Mouse (Mus musculus) c-Kit-positive CD71-positive TER-119-negative erythroid progenitor cells, embryonic 14.5 days (primary cell): ENCODE results near the gene Isx.

Experiments used
- DNase-seq: peaks from one replicate; pipeline ENCODE4 v3.0.0-alpha.2; 2013; ENCODE audit warnings: low read depth

Isx gene

DNA sequence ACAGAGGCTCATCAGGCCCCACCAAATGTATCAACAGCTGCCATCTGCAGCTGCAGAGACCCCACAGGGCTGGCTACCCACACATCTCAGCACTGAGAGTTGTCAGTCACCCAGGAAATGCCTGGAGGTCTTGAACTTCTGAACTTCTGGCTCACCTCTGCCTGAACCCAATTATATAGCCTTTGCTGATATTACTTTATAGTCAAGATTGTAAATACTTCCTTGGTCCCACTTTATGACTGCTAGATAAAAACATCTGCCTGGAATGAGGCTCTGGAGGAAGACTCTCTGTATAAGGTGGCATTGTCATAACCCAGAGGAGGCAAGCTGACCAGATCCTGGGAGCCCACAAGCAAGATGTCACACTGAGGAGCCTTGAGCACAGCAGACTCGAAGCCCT, 28.8 kb downstream of the Isx start:
- no peak for DNase-seq

DNA sequence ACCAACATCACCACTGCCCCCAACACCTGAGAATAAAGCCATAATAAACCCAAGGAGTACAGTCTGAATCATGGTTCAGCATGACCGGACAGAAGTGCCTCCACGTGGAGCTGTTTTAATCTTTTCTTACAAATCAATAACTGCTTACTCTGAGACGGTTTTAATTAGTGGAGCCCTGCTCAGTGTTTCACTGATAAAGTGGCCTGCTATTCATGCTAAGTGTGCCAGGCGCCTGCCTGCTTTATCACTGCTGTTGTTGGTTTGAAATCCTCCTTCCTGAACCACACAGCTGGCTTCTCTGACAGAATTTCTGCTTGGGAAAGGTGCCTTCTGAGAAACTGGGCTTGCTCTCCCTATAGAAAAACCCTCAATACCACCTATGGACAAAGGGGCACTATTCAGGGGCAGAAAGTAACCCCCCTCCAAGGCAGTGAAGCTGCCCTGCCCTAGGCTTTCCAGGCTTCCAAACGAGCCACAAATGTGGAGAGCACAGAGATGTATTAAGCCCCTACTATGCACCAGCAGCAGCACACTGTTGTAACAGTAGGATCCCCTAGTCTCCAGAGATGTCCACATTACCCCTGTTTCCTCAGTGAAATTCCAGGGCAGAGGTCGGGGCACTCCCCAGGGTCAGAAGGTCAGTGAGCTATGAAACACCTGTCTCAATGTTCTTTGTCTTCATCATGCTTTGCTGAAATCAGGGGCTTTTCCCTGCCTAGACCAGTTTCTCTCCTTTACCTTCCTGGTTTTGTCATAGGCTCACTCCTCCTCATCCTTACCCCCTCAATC, 30.3 kb downstream of the Isx start:
- DNase-seq = no peak

DNA sequence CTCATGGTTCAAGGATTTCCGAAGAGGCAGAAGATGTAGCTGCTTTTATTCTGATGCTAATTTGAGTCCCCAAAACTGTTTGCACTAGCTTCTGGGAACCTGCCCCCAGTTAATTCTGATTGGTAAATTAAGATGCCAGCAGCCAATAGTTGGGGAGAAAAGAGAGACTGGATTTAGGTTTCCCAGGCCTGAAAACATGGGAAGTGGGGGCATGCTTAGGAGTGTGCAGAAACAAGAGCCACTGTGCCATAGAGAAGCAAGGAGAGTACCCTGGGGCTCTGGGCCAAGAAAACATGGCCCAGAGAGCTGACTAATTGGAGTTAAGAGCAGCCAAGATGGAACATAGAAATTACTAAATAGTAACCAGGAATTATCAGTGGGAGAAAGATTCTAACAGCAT, 33.4 kb downstream of the Isx start:
- no peak for DNase-seq

DNA sequence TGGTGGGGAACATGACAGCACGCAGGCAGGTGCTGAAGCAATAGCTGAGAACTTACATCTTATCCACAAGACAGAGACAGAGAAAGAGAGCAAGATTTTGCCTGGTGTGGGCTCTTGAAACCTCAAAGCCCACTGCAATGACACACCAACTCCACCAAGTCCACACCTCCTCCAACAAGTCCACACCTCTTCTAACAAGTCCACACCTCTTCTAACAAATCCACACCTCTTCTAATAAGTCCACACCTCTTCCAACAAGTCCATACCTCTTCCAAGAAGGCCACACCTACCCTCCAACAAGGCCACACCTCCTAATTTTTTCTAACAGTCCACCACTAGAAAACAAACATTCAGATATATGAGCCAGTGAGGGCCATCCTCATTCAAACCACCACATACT, 37.7 kb downstream of the Isx start:
- no peak for DNase-seq

DNA sequence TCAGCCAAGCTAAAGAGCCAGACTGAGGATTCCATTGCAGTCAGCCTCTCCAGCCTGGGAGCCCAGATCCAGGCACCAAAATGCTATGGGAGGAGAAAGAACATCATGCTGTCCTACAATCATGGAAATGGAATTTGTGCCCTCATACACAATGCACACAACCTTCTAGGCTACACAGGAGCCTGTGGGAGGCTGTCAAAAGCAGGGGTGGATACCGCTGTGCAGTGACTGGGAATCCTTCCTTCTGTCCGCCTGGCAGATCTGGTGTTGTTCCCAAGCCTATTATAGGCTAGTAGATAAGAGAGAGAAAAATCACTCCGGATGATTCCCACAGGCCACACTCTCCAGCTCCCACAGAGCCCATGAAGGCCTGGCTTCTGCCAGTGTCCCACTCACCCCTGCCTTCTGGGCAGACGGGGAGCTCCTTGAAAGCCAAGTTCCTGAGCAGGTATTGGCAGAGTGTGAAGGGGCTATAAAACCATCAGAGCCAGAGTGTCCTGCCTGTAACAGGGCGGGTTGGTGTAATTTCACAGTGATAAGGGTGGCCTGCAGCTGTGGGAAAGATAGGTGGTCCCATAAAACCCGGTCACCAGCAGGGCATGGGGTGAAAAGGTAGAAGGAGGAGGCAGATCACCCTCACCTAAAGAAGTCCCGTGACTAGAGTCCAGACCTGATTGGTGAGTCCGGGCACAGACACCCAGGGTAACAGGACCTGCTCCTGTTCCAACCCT, 47.9 kb downstream of the Isx start:
- no peak for DNase-seq

DNA sequence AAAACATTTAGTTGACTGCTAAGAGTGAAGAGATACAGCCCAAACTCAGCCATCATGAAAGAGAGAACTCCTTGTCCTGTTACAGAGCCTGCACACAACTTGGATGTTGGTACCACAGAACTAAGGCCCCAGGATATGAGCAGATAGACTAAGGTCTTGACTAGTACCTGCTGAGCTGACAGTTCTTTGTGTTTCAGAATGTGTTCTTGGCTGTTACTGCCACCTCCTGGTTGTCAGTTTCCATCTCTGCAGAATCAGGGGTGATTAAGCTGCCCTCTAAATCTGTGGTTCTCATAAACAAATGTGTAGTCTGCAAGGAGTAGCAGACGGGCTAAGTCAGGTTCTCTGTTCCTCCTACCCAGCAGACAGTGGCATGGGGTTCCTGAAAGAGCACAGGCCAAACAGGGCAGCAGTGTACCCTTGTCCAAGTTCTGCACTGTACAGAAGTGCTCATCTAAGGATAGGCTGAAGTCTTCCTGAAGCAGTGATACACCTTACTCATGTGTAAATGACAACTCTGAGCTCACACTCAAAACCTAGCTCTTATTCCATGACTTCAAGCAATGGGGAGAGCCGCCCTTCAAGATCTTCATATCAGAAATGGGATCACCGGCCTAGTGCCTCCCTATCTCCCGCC, 49.0 kb downstream of the Isx start:
- no peak for DNase-seq

DNA sequence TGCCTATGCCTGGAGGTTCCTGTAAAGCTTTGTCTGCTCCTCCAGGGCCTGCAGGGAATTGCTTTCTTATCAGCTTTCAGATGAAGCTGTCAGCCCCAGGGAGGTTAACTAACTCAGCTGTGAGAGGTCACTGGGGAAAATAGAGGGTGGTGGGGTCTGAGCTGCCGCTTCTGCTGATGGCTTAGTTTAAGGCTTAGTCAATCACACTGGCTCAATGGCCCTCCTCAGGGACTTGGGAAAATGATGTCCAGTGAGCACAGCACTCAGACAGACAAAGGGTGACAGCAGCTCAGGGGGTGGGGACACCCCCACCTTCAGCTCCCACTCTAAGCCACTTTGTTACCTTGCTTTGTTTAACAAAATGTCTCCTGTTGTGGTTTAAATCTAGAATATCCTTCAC, 55.0 kb downstream of the Isx start:
- no peak for DNase-seq

DNA sequence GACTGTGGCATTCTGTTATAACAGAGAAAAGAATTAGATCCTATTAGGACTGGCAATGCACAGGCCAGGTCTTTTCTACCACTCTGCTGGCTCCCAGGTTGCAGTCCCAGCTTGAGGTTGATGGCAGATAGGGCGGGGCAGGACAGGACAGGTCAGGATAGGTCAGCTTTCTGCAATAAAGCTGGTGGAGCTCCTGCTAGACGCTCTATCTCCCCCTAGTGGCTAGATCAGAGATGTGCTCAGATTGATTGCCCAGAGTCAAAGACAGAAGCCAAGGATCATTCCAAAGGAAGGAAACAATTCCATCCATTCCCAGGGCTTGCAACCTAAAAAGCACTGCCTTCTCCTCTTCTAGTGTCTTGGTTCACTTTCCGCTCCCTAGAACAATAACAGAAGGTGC, 57.8 kb downstream of the Isx start:
- peak; percentile 25 for DNase-seq

DNA sequence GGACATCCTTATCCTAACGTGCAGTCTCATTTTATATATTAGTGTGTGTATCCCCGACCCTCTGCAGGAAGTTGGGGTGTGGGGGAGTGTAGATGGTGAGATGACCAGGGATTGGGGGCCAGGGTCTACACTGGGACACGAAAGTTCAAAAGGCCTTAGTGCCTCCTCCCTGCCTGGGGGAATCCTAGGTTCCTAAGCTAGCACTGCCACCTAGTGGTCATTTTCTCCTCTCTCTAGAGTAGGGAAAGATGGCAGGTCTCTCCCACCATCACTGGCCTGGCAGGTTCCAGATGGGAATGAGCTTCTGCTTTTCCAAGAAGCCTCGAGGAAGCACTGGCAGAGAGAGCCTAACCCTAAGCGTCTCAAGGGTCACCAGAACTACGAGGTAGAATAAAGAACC, 62.3 kb downstream of the Isx start:
- DNase-seq = peak; percentile 35

DNA sequence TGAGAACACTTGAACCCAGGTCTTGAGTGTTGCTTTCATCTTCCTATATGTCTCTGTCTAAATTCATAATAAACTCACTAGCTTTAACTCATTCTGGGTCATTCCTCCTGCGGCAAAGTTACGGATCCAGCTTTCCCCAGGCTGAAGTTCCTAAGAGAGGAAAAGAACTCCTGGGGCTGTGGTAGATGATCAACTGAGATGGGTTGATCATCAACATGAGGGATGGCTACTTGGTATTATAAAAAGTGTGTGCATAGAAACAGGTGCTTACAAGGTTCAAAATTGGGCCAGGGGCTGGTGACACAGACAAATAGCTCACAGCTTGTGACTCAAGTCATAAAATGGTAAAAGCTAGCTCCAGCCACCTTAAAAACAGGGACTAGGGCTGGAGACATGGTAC, 63.7 kb downstream of the Isx start:
- no peak for DNase-seq

DNA sequence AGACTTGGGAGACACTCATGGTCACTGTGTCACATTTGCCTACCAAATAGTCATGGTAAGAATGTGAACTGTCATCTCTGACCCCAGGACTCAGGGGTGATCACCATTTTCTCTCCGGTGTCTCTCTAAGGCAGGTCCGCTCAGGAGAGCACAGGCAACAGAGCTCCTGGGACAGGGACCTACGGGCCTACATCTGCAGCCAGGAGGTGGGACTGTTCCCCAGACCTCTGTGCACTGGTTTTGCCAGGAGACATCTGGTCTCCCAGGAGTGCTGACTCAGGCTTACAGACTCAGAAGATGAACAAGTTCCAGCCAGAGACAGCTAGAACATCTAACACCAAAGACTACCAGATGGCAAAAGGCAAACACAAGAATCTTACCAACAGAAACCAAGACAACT, 69.1 kb downstream of the Isx start:
- no peak for DNase-seq
